Mouse (Mus musculus) left cerebral cortex, adult 2 months (tissue): Measurements from ENCODE around the gene Cc2d1a. TPM values are rescaled to one million over a fixed set of nuclear protein-coding genes. Genes with fewer than 3 reads are reported as not detected.

Experiments
- DNase-seq, 2 experiments: peaks; one replicate each; pipeline ENCODE4 v3.0.0; 2021 to 2022; ENCODE audit warnings: low spot score in 2 of 2, mixed read lengths in 1 of 2; ENCODE audit errors: extremely low spot score in 1 of 2
- H3K27ac ChIP-seq: fragments of 200-600 bp; 2 replicates; pipeline ENCODE4 v1.8.1; 2022
- H3K4me3 ChIP-seq: fragments of 200-600 bp; 2 replicates; pipeline ENCODE4 v1.8.1; 2022
- CTCF ChIP-seq: fragments of 200-600 bp; IDR thresholded peaks from 2 replicates; pipeline ENCODE4 v1.8.1; 2022; ENCODE audit warnings: antibody characterized with exemption, mild to moderate bottlenecking, moderate library complexity
- intact Hi-C: fragments of 180-260 bp; cut with DNase I; formaldehyde crosslinking; loops from one replicate; pipeline ENCODE4 v1.15.1; 2025
- microRNA-seq, 2 experiments: library from miRNA; unstranded; fragments of <30 nt; microRNA quantifications; one replicate each; pipeline ENCODE4 v1.2.0; 2021
- total RNA-seq, 2 experiments: library from RNA; stranded (reverse); gene quantifications; 2 replicates each; pipeline ENCODE4 v1.2.3; 2021

Cc2d1a gene
- total RNA-seq, 2 experiments from 2014 or later: 49.9 to 52.2 TPM

- no peak overlapping the region for H3K27ac ChIP-seq
- no peak for DNase-seq
- H3K4me3 ChIP-seq: no peak overlapping the region
- intact Hi-C loops: no loop called here
- TF ChIP-seq CTCF: no peak
These were observed 49.4 kb downstream of the Cc2d1a start for GRCm38 (mm10) chr8:84098376-84098775.

GRCm38 (mm10) chr8:84096061-84096460 lies 51.7 kb downstream of the Cc2d1a start:
- H3K27ac ChIP-seq: no peak overlapping the region
- no peak for DNase-seq
- no peak for TF ChIP-seq CTCF
- intact Hi-C loops: no loop called here
- no peak overlapping the region for H3K4me3 ChIP-seq

DNA sequence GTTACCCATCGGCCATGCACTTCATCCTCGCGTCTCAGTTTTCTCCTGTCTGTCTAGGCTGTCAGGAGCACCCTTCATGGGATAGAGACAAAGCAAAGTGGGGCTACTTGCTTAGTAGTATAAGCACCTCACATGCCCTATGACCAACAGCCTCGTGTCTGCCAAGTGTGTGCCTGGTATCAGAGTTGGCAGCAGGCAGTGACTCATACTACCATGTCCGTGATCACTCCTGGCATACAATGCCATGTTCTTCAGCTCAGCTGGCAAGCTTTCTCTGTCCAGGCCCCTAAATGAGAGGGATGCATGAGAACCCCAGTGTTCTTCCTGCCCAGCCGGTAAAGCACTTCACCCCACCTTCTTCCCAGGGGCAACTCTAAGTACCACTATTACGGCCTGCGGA lies 57.2 kb downstream of the Cc2d1a start:
- intact Hi-C loops: no loop called here
- no peak for TF ChIP-seq CTCF
- no peak for DNase-seq
- H3K27ac ChIP-seq: no peak overlapping the region
- no peak overlapping the region for H3K4me3 ChIP-seq

DNA sequence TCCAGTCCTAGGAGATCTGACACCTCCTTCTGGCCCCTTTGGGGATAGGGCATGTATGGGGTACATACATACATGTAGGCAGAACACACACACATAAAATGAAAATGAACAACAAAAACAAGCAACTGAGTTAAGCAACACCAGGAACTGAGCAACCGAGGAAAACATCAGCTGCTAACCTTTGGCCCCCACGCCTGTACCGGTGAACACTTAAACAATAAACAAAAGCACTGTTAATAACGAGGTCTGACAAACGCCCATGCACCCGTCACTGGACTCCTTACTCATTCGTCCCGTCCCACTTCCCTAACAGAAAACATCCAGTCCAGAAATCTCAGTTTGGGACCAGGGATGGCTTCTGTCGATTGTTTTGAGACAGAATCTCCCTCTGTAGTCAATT lies 58.5 kb downstream of the Cc2d1a start:
- DNase-seq: no peak
- no peak overlapping the region for H3K4me3 ChIP-seq
- no peak for TF ChIP-seq CTCF
- no peak overlapping the region for H3K27ac ChIP-seq
- intact Hi-C loops: no loop called here

- DNase-seq: no peak
- H3K27ac ChIP-seq: no peak overlapping the region
- no peak overlapping the region for H3K4me3 ChIP-seq
- intact Hi-C loops: no loop called here
- no peak for TF ChIP-seq CTCF
These were observed 59.9 kb downstream of the Cc2d1a start for GRCm38 (mm10) chr8:84087821-84088220.

- TF ChIP-seq CTCF: no peak
- no peak overlapping the region for H3K4me3 ChIP-seq
- H3K27ac ChIP-seq: no peak overlapping the region
- intact Hi-C loops: no loop called here
- DNase-seq: no peak
These were observed 60.6 kb downstream of the Cc2d1a start for GRCm38 (mm10) chr8:84087156-84087555.

DNA sequence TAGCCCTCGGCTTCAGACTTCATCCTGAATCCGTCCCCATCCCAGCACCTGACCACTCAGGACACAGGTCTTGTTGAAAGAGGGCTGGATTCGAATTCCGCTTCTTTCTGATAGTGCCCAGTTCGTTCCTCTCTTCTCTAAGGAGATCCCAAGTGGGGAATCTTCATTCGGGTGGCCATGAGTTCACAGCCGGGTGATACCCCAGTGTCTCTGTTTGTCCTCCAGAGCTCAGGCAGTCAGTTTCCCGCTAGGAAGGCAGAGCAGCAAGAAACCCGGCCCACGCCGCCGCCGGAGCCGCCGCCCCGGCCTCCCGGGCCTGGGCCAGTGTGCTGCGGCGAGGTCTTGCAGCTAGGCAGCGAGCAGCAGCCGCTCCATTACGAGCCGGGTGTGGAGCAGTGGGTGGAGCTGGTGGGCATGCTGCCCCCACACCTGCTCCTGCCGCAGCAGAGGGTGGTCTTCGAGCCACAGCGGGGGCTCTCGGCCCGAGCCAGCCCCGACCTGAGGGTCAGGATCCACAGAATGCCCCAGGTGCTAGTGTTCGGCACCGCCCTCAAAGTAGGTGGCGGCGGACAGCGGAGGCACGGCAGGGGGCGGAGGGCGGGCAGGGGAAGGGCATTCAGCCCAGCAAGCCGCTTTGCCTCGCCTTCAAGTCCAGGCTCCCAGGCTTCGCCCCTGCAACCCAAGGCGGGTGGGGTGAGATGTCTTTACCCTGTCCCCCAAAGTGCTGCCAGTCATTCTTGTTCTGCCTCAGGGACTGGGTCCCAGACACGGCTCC lies 63.2 kb downstream of the Cc2d1a start:
- H3K27ac ChIP-seq: no peak overlapping the region
- TF ChIP-seq CTCF: no peak
- DNase-seq: no peak
- intact Hi-C loops: no loop called here
- no peak overlapping the region for H3K4me3 ChIP-seq

DNA sequence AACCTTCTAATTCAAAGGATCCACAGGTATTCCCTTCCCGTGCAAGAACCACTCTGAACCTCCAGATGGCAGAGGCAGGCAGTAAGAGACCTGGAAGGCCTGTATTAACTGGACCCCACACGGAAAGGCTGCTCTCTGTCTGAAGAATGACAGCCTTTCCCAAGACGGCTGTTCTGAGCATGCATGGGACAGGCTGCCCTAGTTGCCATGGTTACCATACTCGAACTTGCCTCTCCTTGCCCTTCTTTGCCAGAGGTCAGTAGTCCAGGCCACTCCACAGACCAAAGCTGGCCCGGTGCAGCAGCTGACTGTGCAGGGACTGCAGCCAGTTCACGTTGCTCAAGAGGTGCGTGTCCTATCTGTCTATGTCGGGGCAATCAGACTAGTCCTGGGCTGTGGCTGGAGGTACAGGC lies 63.9 kb downstream of the Cc2d1a start:
- TF ChIP-seq CTCF: no peak; the same call in 1 of the 2 replicates
- Histone ChIP-seq H3K4me3 (no peak overlapping the region), H3K27ac (no peak overlapping the region)
- DNase-seq: no peak
- intact Hi-C loops: no loop called here

Small RNAs within 50 kb of the gene (microRNA-seq; reads per million reads assigned to microRNA genes)
- gene Gm25110 (0 reads per million in 2 experiments), gene Mir181c (1,433 to 1,451 reads per million in 2 experiments), gene Mir181d (1,781 to 2,136 reads per million in 2 experiments), gene Mir709 (0 reads per million in 2 experiments)

Other genes starting within 250 kb of the Cc2d1a start
- gene Adgrl1, start 247.8 kb downstream of the Cc2d1a start, total RNA-seq: 100 to 1,000 TPM; 397 to 418 TPM
- gene Gm10644, start 192.7 kb downstream of the Cc2d1a start, total RNA-seq: under 1 TPM; 0.44 to 0.63 TPM
- gene Asf1b, start 192.4 kb downstream of the Cc2d1a start, total RNA-seq: under 1 TPM; 0.35 to 0.66 TPM
- 100 to 1,000 TPM; 236 to 250 TPM for gene Prkaca, start 174.9 kb downstream of the Cc2d1a start, total RNA-seq
- 10 to 100 TPM; 39.3 to 43.7 TPM for gene Samd1, start 150.3 kb downstream of the Cc2d1a start, total RNA-seq
- gene 1700067K01Rik, start 146.4 kb downstream of the Cc2d1a start, total RNA-seq: under 1 TPM in 1 of 2 experiments, not detected in 1; 0.41 TPM
- 1 to 10 TPM; 1.0 to 1.3 TPM for gene 2210011C24Rik, start 135.8 kb downstream of the Cc2d1a start, total RNA-seq
- gene Palm3, start 126.5 kb downstream of the Cc2d1a start, total RNA-seq: 1 to 10 TPM; 2.2 to 2.7 TPM
- under 1 TPM; 0.23 to 0.41 TPM for gene Il27ra, start 105.3 kb downstream of the Cc2d1a start, total RNA-seq
- not detected for gene Rln3, start 102.9 kb downstream of the Cc2d1a start, total RNA-seq
- gene Gm10643, start 82.8 kb downstream of the Cc2d1a start, total RNA-seq: 1 to 10 TPM; 2.8 to 3.5 TPM
- gene Rfx1, start 81.1 kb downstream of the Cc2d1a start, total RNA-seq: 10 to 100 TPM; 27.1 to 30.0 TPM
- 10 to 100 TPM; 17.9 to 18.0 TPM for gene Dcaf15, start 43.2 kb downstream of the Cc2d1a start, total RNA-seq
- not detected for gene Podnl1, start 21.9 kb downstream of the Cc2d1a start, total RNA-seq
- 1 to 10 TPM; 2.0 to 2.8 TPM for gene 4930432K21Rik, start 89 bp upstream of the Cc2d1a start, total RNA-seq
- 1 to 10 TPM; 2.0 to 3.0 TPM for gene Nanos3, start 37.3 kb upstream of the Cc2d1a start, total RNA-seq
- 10 to 100 TPM; 15.1 to 17.8 TPM for gene Zswim4, start 89.1 kb upstream of the Cc2d1a start, total RNA-seq
- 100 to 1,000 TPM; 124 to 140 TPM for gene D8Ertd738e, start 101.8 kb upstream of the Cc2d1a start, total RNA-seq
- 10 to 100 TPM; 13.2 to 16.5 TPM for gene Mri1, start 109.4 kb upstream of the Cc2d1a start, total RNA-seq
- gene Ccdc130, start 122.4 kb upstream of the Cc2d1a start, total RNA-seq: 10 to 100 TPM; 27.7 to 35.5 TPM
- 100 to 1,000 TPM; 243 to 258 TPM for gene Cacna1a, start 240.5 kb upstream of the Cc2d1a start, total RNA-seq